Mouse (Mus musculus) thymus, postnatal 10 days (tissue): ENCODE data around the gene Dnlz.

Experiments
- DNase-seq, 2 experiments: peaks; one replicate each; pipeline ENCODE4 v3.0.0; 2021; ENCODE audit warnings: low spot score in 2 of 2

Gene Dnlz

GRCm38 (mm10) chr2:26357484-26357883 is 5.6 kb upstream of the Dnlz start:
- DNase-seq: no peak

GRCm38 (mm10) chr2:26356678-26357077 is 4.8 kb upstream of the Dnlz start:
- peak; percentile 36 to 42 for DNase-seq

- no peak for DNase-seq
Observed at GRCm38 (mm10) chr2:26356231-26356630, 4.3 kb upstream of the Dnlz start.

- DNase-seq: no peak
Observed at GRCm38 (mm10) chr2:26354401-26354800, 2.5 kb upstream of the Dnlz start.

GRCm38 (mm10) chr2:26353066-26353980 is 1.4 kb upstream of the Dnlz start:
- no peak for DNase-seq

- peak; percentile 74 to 81 for DNase-seq
Observed at GRCm38 (mm10) chr2:26352291-26352910, 491 bp upstream of the Dnlz start.

- no peak for DNase-seq
Observed at GRCm38 (mm10) chr2:26348241-26348640, 3.7 kb downstream of the Dnlz start.

- no peak for DNase-seq
Observed at GRCm38 (mm10) chr2:26342609-26343490, 9.1 kb downstream of the Dnlz start.

- DNase-seq: no peak
Observed at GRCm38 (mm10) chr2:26342044-26342443, 9.9 kb downstream of the Dnlz start.

GRCm38 (mm10) chr2:26341510-26341981 is 10.4 kb downstream of the Dnlz start:
- no peak for DNase-seq

GRCm38 (mm10) chr2:26339204-26339551 is 12.7 kb downstream of the Dnlz start:
- no peak for DNase-seq

GRCm38 (mm10) chr2:26338302-26339203 is 13.4 kb downstream of the Dnlz start:
- DNase-seq: no peak

- no peak for DNase-seq
Observed at GRCm38 (mm10) chr2:26330702-26331101, 21.2 kb downstream of the Dnlz start.

- DNase-seq: no peak
Observed at GRCm38 (mm10) chr2:26330056-26330468, 21.8 kb downstream of the Dnlz start.

GRCm38 (mm10) chr2:26329402-26329801 is 22.5 kb downstream of the Dnlz start:
- DNase-seq: no peak

GRCm38 (mm10) chr2:26327852-26328251 is 24.1 kb downstream of the Dnlz start:
- no peak for DNase-seq

GRCm38 (mm10) chr2:26325386-26326181 is 26.3 kb downstream of the Dnlz start:
- DNase-seq: peak in 1 of 2 experiments; percentile 63

- DNase-seq: peak; percentile 24 to 53
Observed at GRCm38 (mm10) chr2:26324917-26325316, 27.0 kb downstream of the Dnlz start.

- DNase-seq: no peak
Observed at GRCm38 (mm10) chr2:26323589-26324325, 28.2 kb downstream of the Dnlz start.
